Mouse (Mus musculus) forebrain, postnatal 0 days (tissue): ENCODE measurements at regions not wholly inside any gene's neighbourhood (a gene's known extent, or its start where the extent isn't known, plus 50 kb on each side); places are given as distances from the start of the nearest gene placed in this dataset.
"Not testable (repeated sequence)": the region's sequence is repeated elsewhere in the genome, so short reads cannot be mapped to it uniquely, and the experiment has no call there.

ENCODE experiments used
- ATAC-seq: fragments of 200-750 bp; cut with Nextera tagmentation; 2 replicates; pipeline ENCODE4 v1.8.0; 2017; ENCODE audit warnings: mild to moderate bottlenecking, moderate library complexity
- DNase-seq: peaks from one replicate; pipeline ENCODE4 v3.0.0-alpha.2; 2015
- H3K27ac ChIP-seq: fragments of 300-500 bp; sonication (generic); 2 replicates; pipeline ENCODE4 v1.5.1; 2014; ENCODE audit warnings: low read depth, mild to moderate bottlenecking, antibody characterized with exemption, low read length, moderate library complexity, mixed read lengths
- H3K27me3 ChIP-seq: fragments of 300-500 bp; sonication (generic); 2 replicates; pipeline ENCODE4 v1.6.1; 2014; ENCODE audit warnings: mild to moderate bottlenecking, low read length, mixed read lengths; ENCODE audit not compliant: insufficient read depth
- H3K36me3 ChIP-seq: fragments of 300-500 bp; sonication (generic); 2 replicates; pipeline ENCODE4 v1.6.1; 2014; ENCODE audit warnings: mild to moderate bottlenecking, moderate library complexity; ENCODE audit not compliant: insufficient read depth
- H3K4me1 ChIP-seq: fragments of 300-500 bp; sonication (generic); 2 replicates; pipeline ENCODE4 v1.6.1; 2014; ENCODE audit warnings: antibody characterized with exemption; ENCODE audit not compliant: insufficient read depth
- H3K4me2 ChIP-seq: fragments of 300-500 bp; sonication (generic); 2 replicates; pipeline ENCODE4 v1.6.1; 2014; ENCODE audit warnings: low read depth, mild to moderate bottlenecking, moderate library complexity
- H3K4me3 ChIP-seq: fragments of 300-500 bp; sonication (generic); 2 replicates; pipeline ENCODE4 v1.5.1; 2014; ENCODE audit warnings: low read depth, low read length, mixed read lengths
- H3K9ac ChIP-seq: fragments of 300-500 bp; sonication (generic); 2 replicates; pipeline ENCODE4 v1.6.1; 2014; ENCODE audit warnings: mild to moderate bottlenecking
- H3K9me3 ChIP-seq: fragments of 300-500 bp; sonication (generic); 2 replicates; pipeline ENCODE4 v1.6.1; 2016; ENCODE audit warnings: low read length
- CTCF ChIP-seq: sonication (generic); IDR thresholded peaks from 2 replicates; pipeline ENCODE4 v1.5.1; 2016; ENCODE audit warnings: antibody characterized with exemption, control low read depth, low read depth
- WGBS: fragments of 180-500 bp; shearing (Covaris S2); extraction: QIAGEN DNeasy Blood & Tissue Kit; methylation state at CpG from one replicate; pipeline ENCODE4 v1.1.7; 2014; 5-methylcytosine and 5-hydroxymethylcytosine counted together

GRCm38 (mm10) chr3:33360030-33360429, 217.0 kb upstream of the Pex5l start:
- H3K36me3 ChIP-seq = no peaks in the 10 kb centered on the region
- WGBS = 84% methylated on average over 2 of the region's 2 CpGs
- no peaks in the 10 kb centered on the region for H3K27me3 ChIP-seq
- peak; percentile 11 for DNase-seq
- TF ChIP-seq CTCF = no peak
- no peak overlapping the region for H3K27ac ChIP-seq
- H3K9ac ChIP-seq = no peak overlapping the region
- no peaks in the 10 kb centered on the region for H3K9me3 ChIP-seq
- H3K4me2 ChIP-seq = no peak overlapping the region
- no peak overlapping the region for H3K4me3 ChIP-seq
- no peaks in the 10 kb centered on the region for H3K4me1 ChIP-seq
- peak; percentile 83 for ATAC-seq

DNA sequence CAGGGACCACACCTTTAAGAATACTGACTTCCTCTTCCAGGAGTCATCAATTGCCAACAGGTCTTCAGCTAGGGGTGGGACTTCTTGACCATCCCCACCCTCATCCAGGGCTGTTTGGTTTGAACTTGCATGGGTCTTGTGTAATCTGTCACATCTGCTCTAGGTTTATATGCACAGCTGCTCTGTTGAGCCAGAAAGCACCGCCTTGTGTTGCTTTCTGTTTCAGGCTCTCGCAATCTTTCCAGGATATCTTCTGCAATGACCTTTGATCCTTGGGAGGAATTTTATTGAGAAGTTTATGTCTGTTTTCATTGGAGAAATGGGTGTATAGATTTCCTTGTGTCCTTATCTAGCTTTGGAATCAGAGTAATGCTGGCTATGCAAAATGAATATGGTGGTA, 210.8 kb upstream of the Pex5l start:
- Histone ChIP-seq H3K4me3 (no peak overlapping the region), H3K9me3 (no peaks in the 10 kb centered on the region), H3K4me1 (no peaks in the 10 kb centered on the region), H3K36me3 (no peaks in the 10 kb centered on the region), H3K4me2 (no peak overlapping the region), H3K27me3 (no peaks in the 10 kb centered on the region), H3K9ac (no peak overlapping the region), H3K27ac (no peak overlapping the region)
- DNase-seq (no peak), ATAC-seq (no peak)
- WGBS = 95% methylated on average over 2 of the region's 2 CpGs
- TF ChIP-seq CTCF = no peak

DNA sequence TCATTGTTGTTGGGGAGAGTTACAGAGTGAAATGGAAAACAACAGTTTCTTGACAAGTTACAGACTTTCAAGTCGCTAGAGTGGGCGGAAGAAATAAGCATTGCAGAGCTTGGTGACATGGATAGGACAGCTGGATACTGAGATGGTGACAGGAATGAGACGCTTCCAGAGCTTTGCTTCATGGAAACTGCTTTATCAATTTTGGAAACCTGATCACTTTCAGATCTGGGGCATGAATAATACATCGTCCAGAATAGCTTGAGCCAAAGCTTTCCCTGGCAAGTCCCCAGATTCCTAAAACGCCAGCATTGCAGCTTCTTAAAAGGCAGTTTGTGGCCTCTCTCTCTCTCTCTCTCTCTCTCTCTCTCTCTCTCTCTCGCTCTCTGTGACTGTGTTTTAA, 207.9 kb upstream of the Pex5l start:
- DNase-seq (peak; percentile 58), ATAC-seq (peak; percentile 86)
- H3K4me3 ChIP-seq = no peak overlapping the region
- no peaks in the 10 kb centered on the region for H3K36me3 ChIP-seq
- TF ChIP-seq CTCF = no peak
- no peak overlapping the region for H3K9ac ChIP-seq
- no peaks in the 10 kb centered on the region for H3K4me1 ChIP-seq
- WGBS = 38% methylated on average over 6 of the region's 6 CpGs
- H3K27ac ChIP-seq = no peak overlapping the region
- H3K9me3 ChIP-seq = no peaks in the 10 kb centered on the region
- H3K27me3 ChIP-seq = no peaks in the 10 kb centered on the region
- H3K4me2 ChIP-seq = no peak overlapping the region

DNA sequence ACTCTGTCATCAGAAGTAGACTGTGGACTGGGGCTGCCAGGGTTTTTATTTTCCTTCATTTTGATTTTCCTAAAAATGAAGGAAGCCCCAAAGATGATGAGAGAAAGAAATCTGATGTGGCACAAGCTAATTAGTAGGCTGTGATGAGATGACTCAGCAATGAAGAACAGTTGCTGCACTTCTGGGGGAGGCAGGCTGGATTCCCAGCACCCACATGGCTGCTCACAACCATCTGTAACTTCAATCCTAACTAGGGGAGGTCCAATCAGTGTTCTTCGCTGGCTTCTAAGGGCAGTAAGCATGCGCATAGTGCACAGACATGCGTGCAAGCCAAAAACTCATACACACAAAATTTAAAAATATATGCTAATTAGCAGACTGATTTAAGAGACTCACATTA, 191.0 kb upstream of the Pex5l start:
- WGBS = 90% methylated on average over 3 of the region's 3 CpGs
- no peak for TF ChIP-seq CTCF
- Histone ChIP-seq H3K27me3 (no peaks in the 10 kb centered on the region), H3K4me2 (no peak overlapping the region), H3K4me3 (no peak overlapping the region), H3K36me3 (no peaks in the 10 kb centered on the region), H3K9me3 (no peaks in the 10 kb centered on the region), H3K4me1 (no peaks in the 10 kb centered on the region), H3K27ac (no peak overlapping the region), H3K9ac (no peak overlapping the region)
- no peak for ATAC-seq
- DNase-seq = no peak

- not testable (repeated sequence) for H3K4me3 ChIP-seq, H3K36me3 ChIP-seq, ATAC-seq, H3K27me3 ChIP-seq, DNase-seq, H3K4me2 ChIP-seq, H3K4me1 ChIP-seq, H3K27ac ChIP-seq, H3K9me3 ChIP-seq, H3K9ac ChIP-seq
- WGBS = 94% methylated on average over 1 of the region's 1 CpGs
Observed at GRCm38 (mm10) chr3:33317691-33318090, 174.6 kb upstream of the Pex5l start.

DNA sequence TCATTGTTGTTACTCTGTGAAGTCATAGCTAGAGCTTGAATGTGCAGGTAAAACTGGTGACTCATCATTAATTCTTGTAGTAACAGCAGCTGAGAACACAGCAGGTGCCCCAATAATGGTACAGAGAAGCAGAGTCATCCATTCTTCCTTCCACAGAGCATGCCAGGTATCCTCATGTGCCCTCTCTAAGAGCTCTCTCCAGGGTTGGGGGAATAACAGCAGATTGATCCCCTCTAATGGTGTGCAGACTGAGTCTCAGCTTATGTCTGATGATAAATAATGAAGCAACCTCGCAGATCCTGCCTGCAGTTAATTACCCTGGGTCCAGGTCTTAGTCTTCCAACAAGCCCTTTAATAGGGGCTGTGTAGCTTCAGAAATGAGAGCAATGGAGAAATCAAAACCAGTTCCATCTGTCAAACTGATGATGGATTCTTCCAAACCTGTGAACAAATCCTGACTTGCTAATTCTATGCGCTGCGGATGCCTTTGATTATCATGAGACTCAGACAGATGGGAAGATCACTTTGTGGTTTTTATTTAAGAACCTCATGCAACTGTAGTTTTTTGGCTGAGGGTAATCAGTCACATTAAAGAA, 169.3 kb upstream of the Pex5l start:
- H3K27ac ChIP-seq = no peak overlapping the region
- H3K27me3 ChIP-seq = no peaks in the 10 kb centered on the region
- no peak for TF ChIP-seq CTCF
- H3K9ac ChIP-seq = no peak overlapping the region
- no peak overlapping the region for H3K4me2 ChIP-seq
- H3K4me3 ChIP-seq = no peak overlapping the region
- H3K36me3 ChIP-seq = no peaks in the 10 kb centered on the region
- no peaks in the 10 kb centered on the region for H3K9me3 ChIP-seq
- WGBS = 53% methylated on average over 3 of the region's 3 CpGs
- no peaks in the 10 kb centered on the region for H3K4me1 ChIP-seq
- peak; percentile 26 for DNase-seq
- ATAC-seq = peak; percentile 82

- Histone ChIP-seq H3K4me2 (no peak overlapping the region), H3K4me1 (no peaks in the 10 kb centered on the region), H3K27me3 (no peaks in the 10 kb centered on the region), H3K4me3 (no peak overlapping the region), H3K27ac (no peak overlapping the region), H3K36me3 (no peaks in the 10 kb centered on the region), H3K9me3 (no peaks in the 10 kb centered on the region), H3K9ac (no peak overlapping the region)
- no peak for ATAC-seq
- peak; percentile 60 for TF ChIP-seq CTCF
- 35% methylated on average over 2 of the region's 2 CpGs for WGBS
- DNase-seq = peak; percentile 4
Observed at GRCm38 (mm10) chr3:33308212-33308611, 165.2 kb upstream of the Pex5l start.

GRCm38 (mm10) chr3:33306169-33306568, 163.1 kb upstream of the Pex5l start:
- H3K4me2 ChIP-seq = no peak overlapping the region
- no peak overlapping the region for H3K4me3 ChIP-seq
- H3K36me3 ChIP-seq = no peaks in the 10 kb centered on the region
- ATAC-seq (no peak), DNase-seq (no peak)
- H3K9me3 ChIP-seq = no peaks in the 10 kb centered on the region
- no peak overlapping the region for H3K27ac ChIP-seq
- H3K9ac ChIP-seq = no peak overlapping the region
- no peak for TF ChIP-seq CTCF
- H3K4me1 ChIP-seq = no peaks in the 10 kb centered on the region
- no peaks in the 10 kb centered on the region for H3K27me3 ChIP-seq
